Mouse (Mus musculus) forebrain, postnatal 0 days (tissue): Measurements from ENCODE around the gene Mss51. TPM values are rescaled to one million over a fixed set of nuclear protein-coding genes. Genes with fewer than 3 reads are reported as not detected.
A peak's percentile ranks its signal among the peaks of the same experiment; 100 is the strongest.

ENCODE experiments used
- ATAC-seq: fragments of 200-750 bp; cut with Nextera tagmentation; 2 replicates; pipeline ENCODE4 v1.8.0; 2017; ENCODE audit warnings: mild to moderate bottlenecking, moderate library complexity
- DNase-seq: peaks from one replicate; pipeline ENCODE4 v3.0.0-alpha.2; 2015
- H3K27ac ChIP-seq: fragments of 300-500 bp; sonication (generic); 2 replicates; pipeline ENCODE4 v1.5.1; 2014; ENCODE audit warnings: low read depth, mild to moderate bottlenecking, antibody characterized with exemption, low read length, moderate library complexity, mixed read lengths
- H3K27me3 ChIP-seq: fragments of 300-500 bp; sonication (generic); 2 replicates; pipeline ENCODE4 v1.6.1; 2014; ENCODE audit warnings: mild to moderate bottlenecking, low read length, mixed read lengths; ENCODE audit not compliant: insufficient read depth
- H3K36me3 ChIP-seq: fragments of 300-500 bp; sonication (generic); 2 replicates; pipeline ENCODE4 v1.6.1; 2014; ENCODE audit warnings: mild to moderate bottlenecking, moderate library complexity; ENCODE audit not compliant: insufficient read depth
- H3K4me1 ChIP-seq: fragments of 300-500 bp; sonication (generic); 2 replicates; pipeline ENCODE4 v1.6.1; 2014; ENCODE audit warnings: antibody characterized with exemption; ENCODE audit not compliant: insufficient read depth
- H3K4me2 ChIP-seq: fragments of 300-500 bp; sonication (generic); 2 replicates; pipeline ENCODE4 v1.6.1; 2014; ENCODE audit warnings: low read depth, mild to moderate bottlenecking, moderate library complexity
- H3K4me3 ChIP-seq: fragments of 300-500 bp; sonication (generic); 2 replicates; pipeline ENCODE4 v1.5.1; 2014; ENCODE audit warnings: low read depth, low read length, mixed read lengths
- H3K9ac ChIP-seq: fragments of 300-500 bp; sonication (generic); 2 replicates; pipeline ENCODE4 v1.6.1; 2014; ENCODE audit warnings: mild to moderate bottlenecking
- H3K9me3 ChIP-seq: fragments of 300-500 bp; sonication (generic); 2 replicates; pipeline ENCODE4 v1.6.1; 2016; ENCODE audit warnings: low read length
- CTCF ChIP-seq: sonication (generic); IDR thresholded peaks from 2 replicates; pipeline ENCODE4 v1.5.1; 2016; ENCODE audit warnings: antibody characterized with exemption, control low read depth, low read depth
- whole genome bisulfite sequencing: fragments of 180-500 bp; shearing (Covaris S2); extraction: QIAGEN DNeasy Blood & Tissue Kit; methylation state at CpG from one replicate; pipeline ENCODE4 v1.1.7; 2014; 5-methylcytosine and 5-hydroxymethylcytosine counted together
- polyA plus RNA-seq: library from polyadenylated mRNA; unstranded; fragments of >200 nt; fragmentation: Nextera tagmentation; extraction: Ambion mirVana; gene quantifications from 2 replicates; pipeline ENCODE4 v1.2.1, GENCODE M21; 2015
- total RNA-seq: library from RNA; depleted of rRNA; stranded (reverse); fragments of >200 nt; gene quantifications from 2 replicates; pipeline ENCODE4 v1.2.3, GENCODE M21; 2014; rRNA removed

The Mss51 gene
- total RNA-seq (0.14 and 0.15 TPM in 2 replicates), polyA plus RNA-seq (not detected in 2 replicates)

DNA sequence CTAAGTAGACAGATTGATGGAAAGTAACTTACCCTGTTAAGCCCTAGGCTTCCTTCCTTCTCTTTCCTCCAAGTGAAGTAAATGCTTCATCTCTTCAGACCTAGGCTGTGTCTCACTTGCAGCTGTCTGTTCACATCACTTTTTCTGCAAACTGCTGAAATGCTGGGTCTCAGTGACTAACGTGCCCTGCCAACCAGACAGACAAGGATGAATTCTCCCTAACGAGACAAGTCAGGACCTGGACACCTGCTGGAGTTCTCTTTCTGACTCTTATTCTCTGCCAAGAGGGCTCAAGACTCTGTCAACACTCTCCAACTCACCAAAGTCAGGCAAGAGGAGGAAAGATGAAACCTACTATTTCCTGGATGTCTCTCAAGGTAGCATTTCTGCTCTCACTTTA, at the start of gene Mss51:
Mss51 (minus strand) TSS at position 299 of the 400 bp plus-strand sequence.
- TF ChIP-seq CTCF, result no peak

GRCm38 (mm10) chr14:20546415-20546814, 49.7 kb upstream of the Mss51 start, which contains the start of gene Ppp3cb:
Gene Ppp3cb, minus strand, starts transcription at chr14:20546573.
- peaks cover 26% of the 10 kb centered on the region for H3K36me3 ChIP-seq
- H3K4me2 ChIP-seq, result peak within 1 kb of the TSS; percentile 60
- no peak for TF ChIP-seq CTCF
- no peaks in the 10 kb centered on the region for H3K9me3 ChIP-seq
- peak within 1 kb of the TSS; percentile 98 for H3K27ac ChIP-seq
- WGBS, result 1% methylated on average over 25 of the region's 29 CpGs
- peak within 1 kb of the TSS; percentile 96 for H3K9ac ChIP-seq
- DNase-seq (peak; percentile 93), ATAC-seq (peak; percentile 96)
- H3K27me3 ChIP-seq, result no peaks in the 10 kb centered on the region
- H3K4me1 ChIP-seq, result peaks cover 7% of the 10 kb centered on the region; the same call in 1 of the 2 replicates
- peak within 1 kb of the TSS; percentile 92 for H3K4me3 ChIP-seq

More for the DNA sequence above, at the start of gene Mss51:
- Histone ChIP-seq H3K4me1 (no peaks in the 10 kb centered on the region), H3K4me2 (no peak within 1 kb of the TSS), H3K9me3 (no peaks in the 10 kb centered on the region), H3K27me3 (no peaks in the 10 kb centered on the region), H3K4me3 (no peak within 1 kb of the TSS), H3K9ac (no peak within 1 kb of the TSS), H3K36me3 (peaks cover 14% of the 10 kb centered on the region), H3K27ac (no peak within 1 kb of the TSS)
- DNase-seq (no peak), ATAC-seq (no peak)
- 50% methylated on average over 2 of the region's 2 CpGs for WGBS

GRCm38 (mm10) chr14:20545529-20546331, 49.0 kb upstream of the Mss51 start:
- no peak for TF ChIP-seq CTCF
- under 1% methylated on average over 57 of the region's 67 CpGs for WGBS
- Histone ChIP-seq H3K4me2 (peak overlapping the region; percentile 60), H3K4me1 (peaks cover 7% of the 10 kb centered on the region; the same call in 1 of the 2 replicates), H3K27ac (peak overlapping the region; percentile 98), H3K9me3 (no peaks in the 10 kb centered on the region), H3K4me3 (peak overlapping the region; percentile 92), H3K36me3 (peaks cover 26% of the 10 kb centered on the region), H3K9ac (peak overlapping the region; percentile 96), H3K27me3 (no peaks in the 10 kb centered on the region)
- DNase-seq (peak; percentile 80), ATAC-seq (peak; percentile 90)

- peak overlapping the region; percentile 96; the same call in 1 of the 2 replicates for H3K9ac ChIP-seq
- H3K27ac ChIP-seq, result no peak overlapping the region
- H3K4me2 ChIP-seq, result peak overlapping the region; percentile 60
- DNase-seq (no peak), ATAC-seq (no peak)
- 61% methylated on average over 7 of the region's 7 CpGs for WGBS
- H3K4me1 ChIP-seq, result peaks cover 7% of the 10 kb centered on the region; the same call in 1 of the 2 replicates
- no peak for TF ChIP-seq CTCF
- H3K36me3 ChIP-seq, result peaks cover 18% of the 10 kb centered on the region
- no peaks in the 10 kb centered on the region for H3K9me3 ChIP-seq
- H3K27me3 ChIP-seq, result no peaks in the 10 kb centered on the region
- H3K4me3 ChIP-seq, result peak overlapping the region; percentile 92
These were observed 48.0 kb upstream of the Mss51 start for GRCm38 (mm10) chr14:20544467-20545411.

DNA sequence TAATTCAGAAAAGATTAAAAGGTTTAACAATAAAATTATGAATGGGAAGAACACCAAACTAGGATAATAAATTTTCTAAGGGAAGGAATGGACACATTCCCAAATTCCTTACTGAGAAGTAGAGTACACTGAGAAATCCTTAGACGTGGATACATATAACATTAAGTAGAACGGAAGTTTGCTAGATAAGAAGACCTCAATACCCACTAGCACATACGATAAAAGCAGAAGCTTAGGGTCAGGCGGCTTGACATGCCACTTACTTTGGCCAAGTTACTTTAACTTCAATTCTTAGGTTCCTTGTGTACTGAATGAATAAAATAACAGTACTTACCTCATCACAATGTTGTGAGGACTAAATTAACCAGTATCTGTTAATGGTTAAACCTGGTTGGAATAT, 32.9 kb upstream of the Mss51 start:
- WGBS, result 89% methylated on average over 4 of the region's 4 CpGs
- no peak for TF ChIP-seq CTCF
- Histone ChIP-seq H3K27me3 (no peaks in the 10 kb centered on the region), H3K4me3 (no peak overlapping the region), H3K27ac (no peak overlapping the region), H3K9ac (no peak overlapping the region), H3K4me1 (no peaks in the 10 kb centered on the region), H3K9me3 (no peaks in the 10 kb centered on the region), H3K36me3 (no peaks in the 10 kb centered on the region), H3K4me2 (no peak overlapping the region)
- no peak for ATAC-seq
- no peak for DNase-seq

- WGBS, result 93% methylated on average over 2 of the region's 2 CpGs
- Histone ChIP-seq H3K27ac (no peak overlapping the region), H3K9me3 (no peaks in the 10 kb centered on the region), H3K9ac (no peak overlapping the region), H3K4me3 (no peak overlapping the region), H3K27me3 (no peaks in the 10 kb centered on the region), H3K36me3 (peaks cover 19% of the 10 kb centered on the region), H3K4me2 (no peak overlapping the region), H3K4me1 (no peaks in the 10 kb centered on the region)
- ATAC-seq, result no peak
- TF ChIP-seq CTCF, result no peak
- DNase-seq, result no peak
These were observed 23.5 kb upstream of the Mss51 start for GRCm38 (mm10) chr14:20520179-20520578.
